Mouse (Mus musculus) c-Kit-positive CD71-positive TER-119-positive erythroid progenitor cells, embryonic 14.5 days (primary cell): ENCODE results near the gene Ssbp4.

Experiments
- DNase-seq: peaks from one replicate; pipeline ENCODE4 v3.0.0-alpha.2; 2013; ENCODE audit warnings: low spot score

The Ssbp4 gene

DNA sequence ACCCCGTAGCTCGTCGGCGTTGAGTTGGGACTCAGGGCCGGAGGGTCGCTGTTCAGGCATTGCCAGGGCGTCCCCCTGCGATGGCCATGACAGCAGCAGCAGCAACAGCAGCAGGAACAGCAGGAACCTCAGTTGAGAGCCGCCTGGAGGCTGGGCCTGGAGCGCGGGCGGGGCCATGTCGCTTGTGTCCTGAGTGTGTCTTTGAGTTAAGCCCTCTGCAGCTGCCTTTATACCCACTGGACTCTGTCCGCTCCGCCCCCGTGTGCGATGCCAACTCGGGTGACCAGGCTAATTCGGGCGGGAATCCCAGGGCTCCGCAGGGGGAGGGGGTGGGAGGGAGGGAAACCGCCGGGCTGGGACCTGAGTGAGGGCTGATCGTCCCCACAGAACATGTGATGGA is 22.8 kb upstream of the Ssbp4 start:
- no peak for DNase-seq

DNA sequence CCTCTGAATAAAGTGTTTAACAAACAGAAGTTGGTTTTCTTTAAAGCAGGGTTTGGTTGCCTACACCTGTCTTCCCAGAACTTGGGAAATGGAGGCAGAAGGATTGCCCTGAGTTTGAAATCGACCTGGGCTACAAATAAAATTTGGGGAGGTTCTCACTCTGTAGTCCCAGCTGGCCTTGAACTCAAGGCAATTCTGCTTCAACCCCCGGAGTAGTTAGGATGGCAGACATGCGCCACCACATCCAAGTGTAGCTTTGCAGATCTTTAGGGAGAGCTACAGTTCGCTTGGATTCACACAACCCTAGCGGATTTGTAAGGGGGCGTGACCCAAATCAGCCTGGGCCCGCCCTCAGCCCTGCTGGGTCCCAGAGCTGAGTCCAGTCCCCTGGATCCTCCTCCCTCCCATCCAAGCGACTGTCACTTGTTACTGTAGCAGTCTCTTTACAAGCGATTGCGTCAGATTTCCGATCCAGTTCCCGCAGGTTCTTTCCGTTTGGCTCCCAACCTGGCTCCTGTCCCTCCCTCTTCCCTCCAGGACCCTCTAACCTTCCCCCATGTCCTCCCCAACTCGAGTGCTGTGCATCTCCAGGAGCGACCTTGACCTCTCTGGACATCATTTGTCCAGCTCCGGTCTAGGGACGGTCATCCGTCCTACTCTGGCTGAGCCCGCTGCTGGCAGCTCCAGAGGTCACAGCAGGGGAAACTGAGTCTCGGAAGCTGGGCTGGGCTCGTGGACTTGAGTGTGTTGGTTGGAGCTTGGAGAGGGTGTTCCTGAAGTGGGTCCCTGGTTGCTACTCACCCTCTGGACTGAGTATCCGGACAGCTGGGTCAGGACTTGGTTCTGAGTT is 22.1 kb upstream of the Ssbp4 start:
- peak; percentile 45 for DNase-seq

DNA sequence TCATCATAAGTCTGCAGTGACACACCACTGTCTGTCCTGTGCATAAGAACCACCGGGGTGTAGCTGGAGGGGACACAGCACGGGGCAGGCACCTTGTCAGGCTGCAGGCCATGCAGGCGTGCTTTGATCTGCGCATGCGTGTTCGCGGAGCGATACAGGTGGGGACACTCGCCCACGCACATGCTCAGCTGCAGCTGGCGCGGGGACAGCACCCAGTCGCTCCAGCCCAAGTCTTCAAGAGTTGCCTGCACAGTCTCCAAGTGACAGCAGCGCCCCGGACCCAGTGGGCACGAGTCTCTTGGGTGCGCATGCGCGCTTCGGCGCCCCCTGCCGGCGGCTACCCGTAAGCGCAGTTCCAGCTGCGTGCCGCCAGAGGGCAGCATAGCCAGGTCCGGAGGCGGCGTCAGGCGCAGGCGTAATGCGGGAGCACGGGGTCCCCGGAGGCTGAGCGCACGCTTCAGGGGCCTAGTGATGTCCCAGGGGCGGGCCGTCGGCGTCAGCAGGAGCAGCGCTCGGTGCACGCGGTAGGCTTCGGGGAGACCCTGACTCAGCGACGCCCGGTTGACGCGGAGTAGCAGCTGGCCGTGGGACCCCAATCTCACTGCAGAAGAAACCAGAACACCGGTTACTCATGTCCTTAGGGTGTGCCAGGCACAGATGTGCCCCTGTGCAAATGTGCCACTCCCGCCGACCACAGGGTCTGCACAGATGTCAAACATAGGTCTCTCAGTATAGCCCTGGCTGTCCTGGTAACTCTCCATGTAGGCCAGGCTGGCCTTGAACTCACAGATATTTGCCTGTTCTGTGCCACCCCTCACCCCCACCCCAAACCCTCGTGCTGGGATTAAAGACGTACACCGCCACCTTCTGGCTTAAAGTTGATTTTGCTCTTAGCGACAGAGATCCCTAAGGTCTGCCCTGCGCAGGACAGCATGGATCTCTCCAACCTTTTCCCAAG is 21.2 kb upstream of the Ssbp4 start:
- DNase-seq, result peak; percentile 83

DNA sequence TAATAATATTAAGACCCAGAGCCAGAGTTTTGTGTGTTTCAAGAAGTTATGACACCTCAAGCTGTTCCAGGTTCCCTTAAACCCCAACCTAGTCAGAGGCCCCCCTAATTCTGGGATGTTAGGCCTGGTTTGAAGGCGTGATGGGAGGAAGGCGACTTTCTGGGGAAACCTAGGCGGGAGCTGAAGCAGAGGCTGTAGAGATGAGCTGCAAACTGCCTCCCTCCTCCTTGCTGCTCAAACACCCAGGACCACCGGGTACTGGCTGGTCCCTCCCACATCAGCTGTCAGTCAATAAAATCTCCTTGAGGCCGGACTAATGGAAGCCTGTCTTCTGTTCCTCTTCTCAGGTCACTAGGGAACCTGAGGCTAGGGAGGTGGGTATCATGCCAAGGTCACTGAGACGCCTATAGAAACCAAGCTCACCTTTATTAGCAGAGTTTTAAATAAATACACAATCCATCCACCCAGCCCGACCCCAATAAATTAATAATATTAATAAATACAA is 20.4 kb upstream of the Ssbp4 start:
- DNase-seq, result no peak

DNA sequence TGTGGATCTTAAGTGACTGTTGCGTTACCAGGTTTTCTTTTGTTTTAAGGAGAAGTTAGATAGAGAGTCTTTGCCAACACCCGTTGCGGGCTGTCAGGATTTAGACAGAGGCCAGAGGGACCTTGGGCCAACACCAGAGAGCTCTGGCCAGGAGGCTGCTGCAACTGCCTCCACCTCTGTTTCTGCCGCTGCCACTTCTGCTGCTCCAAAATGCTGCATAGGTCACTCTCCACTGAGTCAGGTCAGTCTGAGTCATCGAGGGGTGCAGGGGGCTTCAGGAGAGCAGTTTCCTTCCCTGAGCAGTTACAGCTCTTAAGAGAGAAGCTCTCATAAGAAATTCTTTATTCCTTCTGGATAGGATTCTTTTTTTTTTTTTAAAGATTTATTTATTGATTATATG is 18.4 kb upstream of the Ssbp4 start:
- DNase-seq, result no peak

DNA sequence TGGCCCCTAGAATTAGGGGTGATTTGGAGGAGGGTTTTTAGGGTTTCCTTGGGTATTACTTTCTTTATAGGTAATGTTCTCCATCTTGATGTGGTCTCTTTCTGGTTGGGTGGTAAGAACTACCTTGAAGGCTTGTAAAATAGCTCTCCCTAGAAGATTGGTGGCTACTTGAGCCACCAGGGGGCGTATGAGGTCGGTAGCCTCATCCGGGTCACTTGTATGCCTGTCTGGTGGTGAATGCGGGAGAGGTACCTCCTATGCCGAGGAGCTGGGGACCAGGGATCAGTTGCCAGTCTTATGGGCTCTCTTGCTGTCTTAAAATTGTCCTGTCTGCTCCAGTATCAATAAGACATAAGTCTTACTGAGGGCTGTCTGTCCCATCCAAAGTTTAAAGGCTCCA is 16.4 kb upstream of the Ssbp4 start:
- peak; percentile 44 for DNase-seq

DNA sequence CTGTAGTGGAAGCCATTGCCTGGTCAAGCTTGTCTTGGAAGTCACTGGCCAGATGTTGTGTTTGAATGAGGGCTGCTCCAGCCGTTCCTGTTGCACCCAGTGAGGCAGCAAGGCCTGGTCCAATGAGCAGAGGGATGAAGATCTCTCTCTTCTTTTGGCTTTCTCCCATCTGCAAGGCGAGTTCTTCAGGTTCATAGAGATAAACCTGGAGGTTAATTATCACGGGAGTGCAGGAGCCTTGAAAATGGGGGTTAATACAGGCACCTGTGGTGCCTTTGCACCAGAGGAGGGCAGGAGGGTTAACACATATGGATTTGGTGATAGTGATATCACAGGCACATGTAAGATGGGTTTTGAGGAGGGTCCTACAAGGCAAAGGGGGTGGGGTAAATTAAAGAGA is 13.5 kb upstream of the Ssbp4 start:
- DNase-seq, result peak; percentile 80

DNA sequence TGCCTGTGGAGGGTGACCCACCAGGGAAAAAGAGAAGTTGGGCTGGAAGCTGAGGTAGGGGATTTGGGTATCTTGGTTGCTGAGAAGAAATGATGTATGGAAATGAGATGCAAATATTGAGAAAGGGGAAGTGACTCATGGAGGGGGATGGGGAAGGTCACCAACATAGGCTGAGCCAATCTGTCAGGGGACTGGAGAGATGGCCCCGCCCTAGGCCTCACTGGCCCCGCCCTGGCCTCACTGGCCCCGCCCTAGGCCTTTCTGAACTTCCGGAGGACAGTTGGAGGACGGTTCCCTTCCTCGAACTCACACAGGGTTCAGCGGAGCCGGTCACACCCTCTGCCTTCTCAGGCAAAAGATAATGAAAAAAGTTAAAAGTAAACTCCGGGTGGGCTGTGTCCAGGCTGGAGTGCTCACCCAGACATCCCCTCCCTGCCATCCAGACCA is 10.2 kb upstream of the Ssbp4 start:
- peak; percentile 90 for DNase-seq

DNA sequence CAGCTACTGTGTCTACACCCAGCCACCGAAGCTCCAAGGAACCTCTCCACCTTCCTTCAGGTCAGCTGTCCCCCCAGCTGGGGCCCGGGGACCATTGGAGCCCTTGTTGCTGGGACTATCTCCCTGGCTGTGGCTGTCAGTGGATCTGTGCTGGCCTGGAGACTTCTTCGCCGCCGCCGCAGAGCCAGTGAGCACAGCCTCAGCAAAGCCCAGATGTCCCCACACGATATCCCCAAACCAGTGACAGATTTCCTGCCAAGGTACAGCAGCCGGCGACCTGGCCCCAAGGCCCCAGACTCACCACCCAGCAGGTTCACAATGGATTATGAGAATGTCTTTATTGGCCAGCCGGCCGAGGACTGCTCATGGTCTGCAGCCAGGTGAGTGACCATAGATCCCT is 9.3 kb upstream of the Ssbp4 start:
- peak; percentile 39 for DNase-seq

DNA sequence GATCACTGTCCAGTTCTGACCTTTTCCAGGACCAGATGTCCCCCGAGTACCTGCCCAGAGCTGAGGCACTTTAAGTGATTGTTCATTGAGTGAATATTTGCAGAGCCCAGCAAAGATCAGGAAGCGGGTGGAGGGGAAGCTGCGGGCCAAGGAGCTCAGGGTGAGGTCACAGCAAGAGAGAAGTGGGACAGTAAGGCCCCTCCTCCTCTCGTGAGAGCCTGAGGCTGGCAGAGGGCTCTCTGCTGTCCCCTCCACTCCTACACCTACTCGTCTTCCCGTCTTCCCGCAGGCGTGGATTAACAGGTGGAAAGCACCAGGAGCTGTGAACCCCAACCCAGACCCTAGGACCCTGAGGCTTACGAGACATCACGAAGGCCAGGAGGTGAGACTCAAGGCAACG is 8.0 kb upstream of the Ssbp4 start:
- no peak for DNase-seq

DNA sequence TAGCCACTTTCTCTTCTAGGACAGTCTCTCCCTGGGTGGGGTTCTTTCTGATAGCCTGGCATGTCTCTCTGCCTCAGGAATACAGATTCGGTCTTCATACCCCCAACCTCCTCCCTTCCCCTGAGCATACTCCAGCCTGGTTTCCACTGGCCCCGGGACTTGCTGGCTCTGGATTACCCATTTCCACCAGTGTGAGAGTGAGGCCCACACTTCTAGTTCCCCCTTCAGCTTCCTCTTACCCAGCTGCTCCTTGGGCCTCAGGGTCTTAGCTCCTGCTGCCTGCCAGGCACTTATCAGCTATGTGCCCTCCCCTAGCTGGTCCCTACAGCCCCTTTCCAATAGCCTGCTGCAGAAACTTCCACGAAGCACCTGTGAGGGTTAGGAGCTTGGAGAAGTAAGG is 7.2 kb upstream of the Ssbp4 start, which contains the start of gene Lrrc25:
Lrrc25 (plus strand) TSS at position 262 of the 400 bp plus-strand sequence.
- no peak for DNase-seq

DNA sequence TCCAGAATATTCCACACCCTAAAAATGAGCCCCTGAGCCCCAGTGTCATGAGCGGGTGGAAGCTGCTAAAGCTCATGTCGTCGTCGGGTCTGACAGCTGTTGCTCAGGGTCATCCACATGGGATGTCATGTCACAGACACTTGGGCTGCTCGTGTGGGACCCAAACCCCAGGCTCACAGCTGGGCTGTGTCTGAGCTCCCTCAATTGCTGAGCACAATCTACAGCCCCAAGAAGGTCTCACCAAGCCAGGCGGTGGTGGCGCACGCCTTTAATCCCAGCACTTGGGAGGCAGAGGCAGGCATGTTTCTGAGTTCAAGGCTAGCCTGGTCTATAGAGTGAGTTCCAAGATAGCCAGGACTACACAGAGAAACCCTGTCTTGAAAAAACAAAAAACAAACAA is 6.6 kb upstream of the Ssbp4 start:
- no peak for DNase-seq

DNA sequence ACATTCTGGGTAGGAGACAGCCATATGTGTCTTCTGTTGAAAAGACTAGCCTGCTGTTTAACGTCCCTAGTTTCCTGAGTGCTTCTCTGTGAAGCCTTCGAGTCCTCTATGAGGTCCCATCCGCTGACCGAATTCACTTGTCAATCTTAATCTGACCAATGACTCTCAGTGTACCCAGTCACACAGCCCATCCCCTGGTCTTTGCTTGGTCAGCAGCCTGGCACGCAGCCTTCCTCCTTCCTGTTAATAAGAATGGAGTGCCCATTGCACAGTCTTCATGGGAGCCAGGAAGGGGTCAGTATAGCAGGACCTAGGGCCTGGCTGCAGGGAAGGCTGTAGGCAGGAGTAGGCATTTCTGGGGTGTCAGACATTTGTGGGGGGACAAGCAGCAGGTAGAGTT is 5.8 kb upstream of the Ssbp4 start:
- DNase-seq, result no peak

DNA sequence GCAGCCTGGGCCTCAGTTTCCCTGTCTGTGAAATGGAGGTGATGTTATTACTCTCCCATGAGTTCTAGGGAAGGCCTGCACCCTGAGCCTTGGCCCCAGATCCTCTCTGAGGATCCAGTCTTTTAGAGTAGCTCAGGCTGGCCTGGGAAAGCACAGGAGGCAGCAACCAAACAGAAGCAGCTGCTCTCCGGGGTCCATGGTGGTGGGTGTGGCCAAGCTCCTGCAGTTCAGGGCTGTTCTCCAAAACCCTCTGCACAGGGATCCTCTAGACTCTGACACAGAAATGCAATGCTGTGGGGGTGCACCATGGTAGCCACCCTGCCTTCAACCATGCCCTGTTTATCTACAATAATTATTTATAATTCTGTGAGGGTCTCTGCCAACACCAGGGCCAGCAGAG is 5.1 kb upstream of the Ssbp4 start:
- DNase-seq, result no peak

DNA sequence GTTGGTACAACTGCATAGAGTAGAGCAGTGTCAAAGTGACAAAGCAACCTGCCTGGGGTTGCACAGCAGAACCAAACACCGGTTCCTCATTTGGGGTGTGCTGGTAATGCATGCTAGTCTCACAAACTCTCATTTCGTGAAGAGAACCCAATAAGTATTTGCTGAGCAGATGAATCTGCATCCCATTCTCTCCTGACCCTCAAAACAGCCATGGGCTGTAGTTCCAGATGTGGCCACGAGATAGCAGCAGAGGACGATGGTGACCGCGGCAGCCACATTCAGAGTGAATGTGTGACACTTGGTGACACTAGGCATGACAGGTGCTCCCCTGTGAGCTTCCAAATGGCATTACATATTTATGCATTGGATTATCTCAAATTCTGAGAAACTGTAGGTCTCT is 3.2 kb upstream of the Ssbp4 start:
- peak; percentile 91 for DNase-seq

DNA sequence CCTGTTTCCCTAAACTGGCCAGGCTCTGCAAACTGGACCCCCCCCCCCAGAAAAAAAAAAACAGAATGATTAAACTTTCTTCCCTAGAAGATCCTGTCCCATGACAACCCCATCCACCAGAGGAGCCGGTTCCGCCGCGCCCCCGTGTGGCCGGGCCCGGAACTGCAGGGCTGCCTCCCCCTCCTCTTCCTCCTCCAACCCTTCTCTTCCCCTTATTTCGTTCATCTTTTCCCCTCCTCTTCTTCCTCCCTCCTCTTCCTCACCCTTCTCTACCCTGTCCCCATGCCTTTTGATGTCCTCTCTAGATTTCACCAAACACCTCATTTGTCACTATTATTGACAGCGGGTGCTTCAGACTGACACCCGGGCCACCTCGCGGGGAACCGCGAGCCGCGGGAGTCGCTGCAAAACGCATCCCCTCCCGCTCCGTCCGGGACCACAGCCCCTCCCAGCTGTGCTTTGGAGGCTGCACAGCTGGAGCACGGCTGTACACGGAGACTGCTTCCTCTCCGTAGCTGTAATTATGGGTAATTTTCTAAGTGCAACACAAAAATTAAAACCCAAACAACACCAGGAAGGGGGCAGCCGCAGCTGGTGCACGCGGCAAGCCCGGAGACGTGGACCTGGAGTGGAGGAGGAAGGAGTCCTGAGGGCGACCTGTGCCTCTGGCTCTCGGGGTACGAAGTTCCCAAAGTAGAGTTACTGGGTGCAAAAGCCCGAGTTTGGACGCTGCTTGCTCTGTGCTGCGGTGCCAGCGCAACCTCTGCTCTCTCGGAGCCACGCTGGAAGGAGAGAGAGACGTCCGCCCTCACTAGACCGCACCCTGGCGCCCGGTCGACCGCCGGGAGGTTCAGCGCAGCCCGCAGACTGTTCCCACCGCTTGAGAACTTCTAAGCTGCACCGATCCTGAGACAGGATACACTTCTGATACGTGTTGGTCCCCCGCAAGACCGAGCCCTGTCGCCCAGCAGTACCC is 2.4 kb upstream of the Ssbp4 start:
- peak; percentile 80 for DNase-seq

DNA sequence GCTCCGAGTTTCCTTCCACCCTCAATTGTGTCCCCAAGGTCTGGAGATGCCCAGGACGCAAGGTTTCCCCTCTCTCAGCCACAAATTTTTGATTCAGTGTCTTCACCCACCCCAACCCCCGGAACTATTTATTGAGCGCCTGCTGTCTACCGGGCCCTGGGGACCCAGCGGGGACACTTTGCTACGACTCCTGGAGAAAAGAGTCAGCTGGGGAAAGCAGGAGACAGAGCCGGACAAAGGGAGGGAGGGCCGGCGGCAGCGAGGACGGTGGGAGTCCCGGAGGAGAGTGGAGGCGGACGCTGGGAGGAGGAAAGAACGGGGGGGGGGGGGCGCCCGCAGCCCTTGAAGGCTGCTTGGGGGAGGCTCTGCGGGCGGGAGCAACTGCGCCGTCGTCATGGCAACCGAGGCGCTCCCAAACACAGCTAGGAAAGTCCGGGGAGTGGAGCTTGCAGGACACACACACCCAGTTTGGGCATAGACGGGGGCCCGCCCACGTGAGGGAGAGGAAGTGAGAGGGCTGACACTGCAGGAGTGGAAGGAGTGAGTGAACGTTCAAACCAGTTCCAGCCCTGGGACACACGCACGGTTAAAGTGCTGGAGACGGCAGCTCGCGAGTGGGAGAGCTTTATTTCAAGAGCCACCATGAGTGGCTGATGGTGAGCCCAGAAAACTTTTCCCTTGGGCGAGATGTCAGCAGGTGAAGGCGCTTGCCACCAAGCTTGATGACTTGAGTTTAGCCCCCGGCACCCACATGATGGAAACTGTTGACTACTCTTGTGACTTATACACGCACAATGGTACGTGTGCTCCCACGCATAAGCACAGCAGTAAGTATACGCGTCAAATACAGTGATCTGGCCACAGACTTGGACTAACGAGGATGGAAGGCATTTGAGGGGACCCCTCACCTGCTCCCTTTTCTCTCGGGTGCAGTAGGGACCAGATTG is 1.4 kb upstream of the Ssbp4 start:
- DNase-seq, result peak; percentile 80

DNA sequence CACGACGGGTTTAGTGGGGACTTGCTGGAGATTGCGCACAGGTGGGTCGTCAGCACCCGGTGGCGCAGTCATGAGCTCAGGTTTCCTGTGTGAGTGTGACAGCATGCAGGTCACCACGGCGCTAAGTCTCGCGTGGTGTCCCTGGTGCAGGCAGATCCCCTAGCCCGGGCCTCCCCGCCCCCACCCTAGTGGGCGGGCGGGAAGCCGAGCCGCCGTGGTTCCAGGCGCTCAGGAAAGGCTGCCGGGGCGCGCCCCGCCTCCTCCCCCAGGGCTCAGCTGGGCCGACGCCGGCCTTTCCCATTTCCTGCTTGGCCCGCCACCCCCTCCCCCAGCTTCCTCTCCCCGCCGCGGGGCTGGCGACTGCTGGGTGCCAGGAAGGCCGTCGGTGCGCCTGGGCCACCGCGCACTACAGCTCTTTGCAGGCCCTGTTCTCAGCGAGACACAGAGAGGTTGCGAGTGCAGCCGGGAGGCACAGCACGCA is 736 bp upstream of the Ssbp4 start:
- DNase-seq, result peak; percentile 50

DNA sequence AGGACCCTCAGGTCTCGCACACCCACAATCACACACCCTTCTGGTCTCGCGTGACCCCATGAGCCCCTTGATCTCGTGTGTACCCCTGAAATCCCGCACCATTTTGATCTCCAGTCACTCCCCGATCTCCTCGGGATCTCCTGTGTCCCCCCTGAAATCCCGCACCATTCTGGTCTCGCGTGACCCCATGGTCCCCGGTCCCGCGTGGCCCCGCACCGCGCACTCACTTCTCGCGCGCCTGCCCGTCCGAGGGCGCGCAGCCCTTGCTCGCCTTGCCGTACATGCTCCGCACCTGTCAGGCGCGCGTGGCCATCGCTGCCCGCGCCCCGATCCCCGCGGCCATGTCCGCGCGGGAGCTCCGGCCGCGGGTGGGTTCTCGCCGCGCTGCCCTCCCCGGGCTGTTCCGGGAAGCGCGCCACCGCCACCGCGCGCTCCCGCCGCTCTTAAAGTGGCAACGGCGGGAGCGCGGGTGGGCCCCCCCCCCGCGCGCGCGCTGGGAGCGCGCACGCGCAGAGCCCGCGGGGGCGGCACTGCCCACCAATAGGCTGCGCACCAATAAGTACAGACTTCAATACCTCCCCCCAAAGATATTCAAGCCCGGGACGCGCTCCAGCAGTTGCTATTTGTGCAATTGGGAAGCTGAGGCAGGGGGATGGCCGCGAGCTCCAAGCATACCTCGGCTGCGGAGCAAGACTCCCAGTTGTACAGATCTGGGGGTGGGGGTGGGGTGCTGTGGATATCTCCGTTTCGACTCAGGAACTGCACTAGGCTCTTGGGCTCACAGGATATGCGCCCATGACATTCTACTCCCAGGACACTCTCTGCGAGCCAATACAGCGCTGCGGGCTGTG is 549 bp downstream of the Ssbp4 start:
- DNase-seq, result peak; percentile 52
